Mouse (Mus musculus): Measurements from ENCODE around the gene Ulk3. TPM values are rescaled to one million over a fixed set of nuclear protein-coding genes. Genes with fewer than 3 reads are reported as not detected.

The Ulk3 gene
- polyA plus RNA-seq, 1 experiment from 2014 or later, result 8.1 TPM

- no peaks in the 10 kb centered on the region for H3K9me3 ChIP-seq (ENCODE audit: control insufficient read depth, low read length)
- no peak overlapping the region for H3K4me2 ChIP-seq
- H3K27me3 ChIP-seq (ENCODE audit: control insufficient read depth, insufficient read depth, low read length), result no peaks in the 10 kb centered on the region
- ATAC-seq (ENCODE audit: low FRiP score) (no peak), DNase-seq (ENCODE audit: low spot score, missing footprints) (no peak)
- H3K4me1 ChIP-seq (ENCODE audit: control insufficient read depth, insufficient read depth, low read length), result peaks cover 11% of the 10 kb centered on the region
- 37% methylated on average over 5 of the region's 5 CpGs for WGBS
- peaks cover 3% of the 10 kb centered on the region for H3K36me3 ChIP-seq (ENCODE audit: control insufficient read depth, insufficient read depth, low read length)
- no peak overlapping the region for H3K9ac ChIP-seq (ENCODE audit: low read length)
- H3K27ac ChIP-seq (ENCODE audit: low read depth, low read length), result no peak overlapping the region
- no peak overlapping the region for H3K4me3 ChIP-seq (ENCODE audit: low read depth, low read length)
Measured at GRCm38 (mm10) chr9:57590726-57591125, 1.5 kb downstream of the Ulk3 start.

GRCm38 (mm10) chr9:57593454-57594173, 4.4 kb downstream of the Ulk3 start:
- Histone ChIP-seq H3K9ac (ENCODE audit: low read length) (0 out of 2 replicates have a peak overlapping the region, but pooled peaks have one; percentile 20), H3K27ac (ENCODE audit: low read depth, low read length) (no peak overlapping the region), H3K4me2 (no peak overlapping the region), H3K4me1 (ENCODE audit: control insufficient read depth, insufficient read depth, low read length) (peaks cover 26% of the 10 kb centered on the region), H3K9me3 (ENCODE audit: control insufficient read depth, low read length) (no peaks in the 10 kb centered on the region), H3K36me3 (ENCODE audit: control insufficient read depth, insufficient read depth, low read length) (no peaks in the 10 kb centered on the region; the same call in 1 of the 2 replicates), H3K27me3 (ENCODE audit: control insufficient read depth, insufficient read depth, low read length) (no peaks in the 10 kb centered on the region), H3K4me3 (ENCODE audit: low read depth, low read length) (no peak overlapping the region)
- DNase-seq (ENCODE audit: low spot score, missing footprints) (no peak), ATAC-seq (ENCODE audit: low FRiP score) (no peak)
- 43% methylated on average over 12 of the region's 12 CpGs for WGBS

GRCm38 (mm10) chr9:57594174-57594509, 4.9 kb downstream of the Ulk3 start:
- no peak overlapping the region for H3K27ac ChIP-seq (ENCODE audit: low read depth, low read length)
- H3K9me3 ChIP-seq (ENCODE audit: control insufficient read depth, low read length), result no peaks in the 10 kb centered on the region
- H3K4me3 ChIP-seq (ENCODE audit: low read depth, low read length), result no peak overlapping the region
- H3K36me3 ChIP-seq (ENCODE audit: control insufficient read depth, insufficient read depth, low read length), result no peaks in the 10 kb centered on the region; the same call in 1 of the 2 replicates
- no peak for DNase-seq (ENCODE audit: low spot score, missing footprints)
- H3K27me3 ChIP-seq (ENCODE audit: control insufficient read depth, insufficient read depth, low read length), result no peaks in the 10 kb centered on the region
- peaks cover 26% of the 10 kb centered on the region for H3K4me1 ChIP-seq (ENCODE audit: control insufficient read depth, insufficient read depth, low read length)
- H3K9ac ChIP-seq (ENCODE audit: low read length), result no peak overlapping the region
- H3K4me2 ChIP-seq, result no peak overlapping the region
- ATAC-seq (ENCODE audit: low FRiP score), result no peak
- WGBS, result 75% methylated on average over 9 of the region's 9 CpGs

GRCm38 (mm10) chr9:57597265-57597664, 8.0 kb downstream of the Ulk3 start:
- H3K9ac ChIP-seq (ENCODE audit: low read length), result no peak overlapping the region
- H3K27ac ChIP-seq (ENCODE audit: low read depth, low read length), result no peak overlapping the region; the same call in 1 of the 2 replicates
- H3K27me3 ChIP-seq (ENCODE audit: control insufficient read depth, insufficient read depth, low read length), result no peaks in the 10 kb centered on the region
- WGBS, result 83% methylated on average over 8 of the region's 8 CpGs
- no peaks in the 10 kb centered on the region; the same call in 1 of the 2 replicates for H3K36me3 ChIP-seq (ENCODE audit: control insufficient read depth, insufficient read depth, low read length)
- ATAC-seq (ENCODE audit: low FRiP score) (no peak), DNase-seq (ENCODE audit: low spot score, missing footprints) (peak; percentile 79)
- no peak overlapping the region for H3K4me3 ChIP-seq (ENCODE audit: low read depth, low read length)
- H3K9me3 ChIP-seq (ENCODE audit: control insufficient read depth, low read length), result no peaks in the 10 kb centered on the region
- peaks cover 35% of the 10 kb centered on the region for H3K4me1 ChIP-seq (ENCODE audit: control insufficient read depth, insufficient read depth, low read length)
- H3K4me2 ChIP-seq, result no peak overlapping the region

GRCm38 (mm10) chr9:57597929-57598382, 8.7 kb downstream of the Ulk3 start:
- peak; percentile 82 for DNase-seq (ENCODE audit: low spot score, missing footprints)

GRCm38 (mm10) chr9:57598851-57599563, 9.8 kb downstream of the Ulk3 start:
- H3K27me3 ChIP-seq (ENCODE audit: control insufficient read depth, insufficient read depth, low read length), result no peaks in the 10 kb centered on the region
- H3K36me3 ChIP-seq (ENCODE audit: control insufficient read depth, insufficient read depth, low read length), result no peaks in the 10 kb centered on the region
- ATAC-seq (ENCODE audit: low FRiP score), result peak; percentile 74
- no peak overlapping the region for H3K4me2 ChIP-seq
- H3K4me3 ChIP-seq (ENCODE audit: low read depth, low read length), result no peak overlapping the region
- DNase-seq (ENCODE audit: low spot score, missing footprints), result peak; percentile 89
- H3K27ac ChIP-seq (ENCODE audit: low read depth, low read length), result peak overlapping the region; percentile 31
- peaks cover 35% of the 10 kb centered on the region for H3K4me1 ChIP-seq (ENCODE audit: control insufficient read depth, insufficient read depth, low read length)
- 32% methylated on average over 8 of the region's 8 CpGs for WGBS
- no peak overlapping the region for H3K9ac ChIP-seq (ENCODE audit: low read length)
- H3K9me3 ChIP-seq (ENCODE audit: control insufficient read depth, low read length), result no peaks in the 10 kb centered on the region

More at GRCm38 (mm10) chr9:57597929-57598382, 8.7 kb downstream of the Ulk3 start:
- H3K27ac ChIP-seq (ENCODE audit: low read depth, low read length), result no peak overlapping the region; the same call in 1 of the 2 replicates
- H3K9me3 ChIP-seq (ENCODE audit: control insufficient read depth, low read length), result no peaks in the 10 kb centered on the region
- 28% methylated on average over 4 of the region's 4 CpGs for WGBS
- H3K36me3 ChIP-seq (ENCODE audit: control insufficient read depth, insufficient read depth, low read length), result no peaks in the 10 kb centered on the region
- no peaks in the 10 kb centered on the region for H3K27me3 ChIP-seq (ENCODE audit: control insufficient read depth, insufficient read depth, low read length)
- peaks cover 35% of the 10 kb centered on the region for H3K4me1 ChIP-seq (ENCODE audit: control insufficient read depth, insufficient read depth, low read length)
- H3K9ac ChIP-seq (ENCODE audit: low read length), result peak overlapping the region; percentile 24; the same call in 1 of the 2 replicates
- H3K4me2 ChIP-seq, result no peak overlapping the region
- no peak overlapping the region for H3K4me3 ChIP-seq (ENCODE audit: low read depth, low read length)
- ATAC-seq (ENCODE audit: low FRiP score), result peak; percentile 55

- Histone ChIP-seq H3K9me3 (ENCODE audit: control insufficient read depth, low read length) (no peaks in the 10 kb centered on the region), H3K9ac (ENCODE audit: low read length) (no peak overlapping the region), H3K27ac (ENCODE audit: low read depth, low read length) (no peak overlapping the region), H3K4me1 (ENCODE audit: control insufficient read depth, insufficient read depth, low read length) (peaks cover 38% of the 10 kb centered on the region), H3K27me3 (ENCODE audit: control insufficient read depth, insufficient read depth, low read length) (no peaks in the 10 kb centered on the region), H3K4me3 (ENCODE audit: low read depth, low read length) (no peak overlapping the region), H3K36me3 (ENCODE audit: control insufficient read depth, insufficient read depth, low read length) (no peaks in the 10 kb centered on the region), H3K4me2 (no peak overlapping the region)
- peak; percentile 90 for DNase-seq (ENCODE audit: low spot score, missing footprints)
- 5% methylated on average over 3 of the region's 3 CpGs for WGBS
- no peak for ATAC-seq (ENCODE audit: low FRiP score)
Measured at GRCm38 (mm10) chr9:57600620-57601352, 11.5 kb downstream of the Ulk3 start.

GRCm38 (mm10) chr9:57601353-57601706, 12.1 kb downstream of the Ulk3 start:
- 66% methylated on average over 2 of the region's 2 CpGs for WGBS
- Histone ChIP-seq H3K4me2 (no peak overlapping the region), H3K9ac (ENCODE audit: low read length) (no peak overlapping the region), H3K9me3 (ENCODE audit: control insufficient read depth, low read length) (no peaks in the 10 kb centered on the region), H3K36me3 (ENCODE audit: control insufficient read depth, insufficient read depth, low read length) (no peaks in the 10 kb centered on the region), H3K4me1 (ENCODE audit: control insufficient read depth, insufficient read depth, low read length) (peaks cover 43% of the 10 kb centered on the region), H3K27me3 (ENCODE audit: control insufficient read depth, insufficient read depth, low read length) (0 out of 2 replicates have a peak, but pooled peaks cover 4% of the 10 kb centered on the region), H3K4me3 (ENCODE audit: low read depth, low read length) (no peak overlapping the region), H3K27ac (ENCODE audit: low read depth, low read length) (no peak overlapping the region)
- no peak for DNase-seq (ENCODE audit: low spot score, missing footprints)
- no peak for ATAC-seq (ENCODE audit: low FRiP score)
